Mouse (Mus musculus) urinary bladder, adult 18-20 months (tissue): Measurements from ENCODE around the gene Birc6.
"Not testable (repeated sequence)": the region's sequence is repeated elsewhere in the genome, so short reads cannot be mapped to it uniquely, and the experiment has no call there.

ENCODE experiments used
- DNase-seq, 2 experiments: peaks; one replicate each; pipeline ENCODE4 v3.0.0; 2022; ENCODE audit warnings: low spot score in 2 of 2, mixed read lengths in 2 of 2

The Birc6 gene

DNA sequence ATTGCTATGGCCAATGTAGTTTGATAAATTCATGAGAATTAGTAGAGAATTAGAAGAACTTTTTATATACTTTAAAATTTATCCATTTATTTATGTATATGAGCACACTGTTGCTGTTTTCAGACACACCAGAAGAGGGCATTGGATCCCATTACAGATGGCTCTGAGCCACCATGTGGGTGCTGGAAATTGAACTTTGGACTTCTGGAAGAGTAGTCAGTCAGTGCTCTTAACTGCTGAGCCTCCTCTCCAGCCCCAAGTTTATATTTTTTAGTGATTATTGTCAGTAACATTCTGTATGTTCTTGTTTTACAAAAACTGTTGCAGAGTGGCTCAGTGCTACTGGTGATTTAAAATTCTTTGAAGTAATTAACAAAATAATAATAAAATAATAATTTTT, 36.1 kb downstream of the Birc6 start:
- no peak for DNase-seq

DNA sequence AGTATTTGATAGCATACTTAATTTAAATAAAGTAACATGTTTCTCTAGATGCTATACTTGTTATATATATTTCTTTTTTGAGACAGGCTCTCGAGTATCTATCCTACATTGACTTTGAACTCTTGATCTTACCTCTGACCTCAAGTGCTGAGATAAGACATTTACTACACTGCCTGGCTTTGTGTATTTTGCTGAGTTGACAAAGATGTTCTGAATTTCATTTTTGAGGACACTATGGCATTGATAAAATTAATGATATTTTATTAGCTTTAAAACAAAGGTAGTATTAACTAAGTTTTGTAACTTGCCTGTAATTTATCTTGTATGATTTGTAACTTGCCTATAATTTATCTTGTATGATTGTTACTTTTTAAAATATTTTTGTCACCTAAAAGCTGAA, 41.1 kb downstream of the Birc6 start:
- DNase-seq: no peak

DNA sequence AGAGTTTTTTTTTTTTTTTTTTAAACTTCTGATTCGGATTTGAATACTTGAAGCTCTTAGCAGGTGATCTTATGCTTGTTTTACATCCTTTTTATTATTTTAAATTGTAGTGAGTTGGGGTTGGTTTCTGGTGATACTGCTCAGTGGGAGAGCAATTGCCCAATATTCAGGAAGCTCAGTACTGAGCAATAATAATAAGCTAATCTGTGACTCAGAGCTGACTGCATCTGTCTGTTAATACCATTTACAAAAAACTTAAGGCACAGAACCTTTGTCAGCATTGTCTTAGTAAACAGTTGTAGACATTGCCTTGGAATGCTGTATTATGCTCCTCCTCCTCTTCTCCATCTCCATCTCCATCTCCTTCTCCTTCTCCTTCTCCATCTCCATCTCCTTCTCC, 42.5 kb downstream of the Birc6 start:
- no peak for DNase-seq

DNA sequence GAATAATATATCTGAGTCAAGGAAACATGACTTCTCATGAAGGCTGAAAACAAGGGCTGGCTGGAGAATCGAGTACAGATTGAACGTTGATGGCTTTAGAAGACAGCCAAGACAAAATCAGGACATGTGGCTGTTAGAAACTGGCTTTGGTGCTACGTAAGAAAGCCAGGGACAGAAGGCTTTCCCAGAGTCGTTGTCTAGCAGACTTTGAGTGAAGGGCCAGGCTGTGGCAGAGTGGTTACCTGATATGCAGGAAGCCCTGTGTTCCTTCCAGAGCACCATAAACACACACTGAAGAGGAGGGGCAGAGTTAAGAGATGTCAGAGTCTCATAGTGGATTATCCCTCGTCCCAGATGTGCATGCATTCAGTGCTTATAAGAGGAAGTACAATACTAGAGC, 49.1 kb downstream of the Birc6 start:
- DNase-seq: no peak

DNA sequence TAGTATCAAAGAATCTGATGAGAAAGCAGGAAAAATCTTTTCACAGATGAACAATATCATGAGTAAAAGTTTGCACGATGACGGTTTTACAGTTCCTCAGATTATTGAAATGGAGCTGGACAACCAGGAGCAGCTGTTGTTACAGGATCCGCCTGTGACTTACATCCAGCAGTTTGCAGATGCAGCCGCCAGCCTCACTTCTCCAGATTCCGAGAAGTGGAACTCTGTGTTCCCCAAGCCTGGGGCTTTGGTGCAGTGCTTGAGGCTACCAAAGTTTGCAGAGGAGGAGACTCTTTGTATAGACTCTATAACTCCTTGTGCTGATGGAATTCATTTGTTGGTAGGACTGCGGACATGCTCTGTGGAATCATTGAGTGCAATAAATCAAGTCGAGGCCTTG, 51.5 kb downstream of the Birc6 start:
- no peak for DNase-seq

- DNase-seq: no peak
These were observed 52.6 kb downstream of the Birc6 start for GRCm38 (mm10) chr17:74580738-74581137.

- DNase-seq: no peak
These were observed 58.7 kb downstream of the Birc6 start for GRCm38 (mm10) chr17:74586768-74587167.

DNA sequence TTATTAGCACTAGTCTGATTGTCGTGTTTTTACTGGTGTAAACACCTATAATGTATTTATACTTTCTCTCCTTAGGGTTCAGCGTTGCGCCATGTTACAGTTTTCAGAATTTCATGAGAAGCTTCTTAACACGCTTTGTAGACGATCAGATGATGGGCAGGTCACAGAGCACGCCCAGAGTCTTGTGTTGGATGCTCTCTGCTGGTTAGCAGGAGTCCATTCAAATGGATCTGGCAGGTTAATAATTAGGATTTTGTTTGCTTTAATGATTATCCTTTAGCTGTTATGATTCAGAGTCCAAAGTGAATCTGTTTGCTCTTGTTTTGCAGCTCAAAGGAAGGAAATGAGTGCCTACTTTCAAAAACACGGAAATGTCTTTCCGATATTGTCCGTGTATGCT, 70.8 kb downstream of the Birc6 start:
- no peak for DNase-seq

GRCm38 (mm10) chr17:74599396-74599795, 71.3 kb downstream of the Birc6 start:
- DNase-seq: no peak

- DNase-seq: no peak
These were observed 73.1 kb downstream of the Birc6 start for GRCm38 (mm10) chr17:74601201-74601600.

DNA sequence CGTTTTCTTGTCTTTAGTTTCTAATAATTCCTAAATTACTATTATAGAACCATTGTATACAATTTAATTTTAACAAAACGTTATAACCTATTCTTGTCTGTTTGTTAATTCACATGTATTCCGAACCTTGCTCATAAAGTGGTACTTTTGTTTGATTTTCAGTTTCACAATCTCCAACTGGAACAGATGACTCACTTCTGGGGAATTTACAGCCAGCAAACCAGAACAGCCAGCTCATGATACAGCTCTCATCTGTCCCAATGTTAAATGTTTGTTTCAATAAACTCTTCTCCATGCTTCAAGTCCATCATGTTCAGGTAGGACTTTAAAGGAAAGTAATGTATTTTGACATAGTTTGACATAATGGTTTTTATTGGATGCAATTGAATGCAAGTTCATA, 102.7 kb downstream of the Birc6 start:
- DNase-seq: peak in 1 of 2 experiments; percentile 37

DNA sequence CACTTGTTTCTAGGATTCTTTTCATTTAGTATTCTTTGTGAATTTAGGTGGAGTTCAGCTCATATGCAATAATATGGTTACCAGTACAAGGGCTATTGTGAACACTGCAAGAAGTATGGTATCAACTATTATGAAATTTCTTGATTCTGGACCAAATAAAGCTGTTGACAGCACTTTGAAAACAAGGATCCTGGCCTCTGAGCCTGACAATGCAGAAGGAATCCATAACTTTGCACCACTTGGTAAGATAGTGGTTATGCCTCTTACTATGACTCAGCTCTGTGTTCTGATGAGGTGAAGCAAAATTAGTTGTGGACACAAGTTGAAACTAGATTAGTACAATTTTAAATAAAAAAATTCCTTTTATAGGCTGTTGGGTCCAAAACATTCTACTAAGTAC, 114.3 kb downstream of the Birc6 start:
- DNase-seq: no peak

- DNase-seq: no peak
These were observed 130.3 kb downstream of the Birc6 start for GRCm38 (mm10) chr17:74658362-74658761.

- DNase-seq: no peak
These were observed 139.9 kb downstream of the Birc6 start for GRCm38 (mm10) chr17:74668010-74668409.

DNA sequence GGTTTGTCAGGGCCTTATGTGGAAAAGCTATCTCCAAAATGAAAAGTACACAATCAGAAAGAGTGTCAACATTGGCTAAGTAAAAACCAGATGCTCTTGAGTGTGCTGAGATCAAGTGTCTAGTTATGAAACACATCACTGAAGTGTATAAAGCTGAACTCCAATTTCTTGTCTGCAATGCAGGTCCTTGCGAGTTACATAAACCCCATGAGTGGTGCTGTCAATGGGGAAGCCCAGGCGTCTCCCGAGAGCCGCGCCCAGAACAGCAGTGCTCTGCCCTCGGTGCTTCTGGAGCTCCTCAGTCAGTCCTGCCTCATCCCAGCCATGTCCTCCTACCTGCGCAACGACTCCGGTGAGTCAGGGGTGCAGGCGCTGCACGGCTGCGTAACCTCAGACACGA, 141.9 kb downstream of the Birc6 start:
- no peak for DNase-seq

- DNase-seq: no peak
These were observed 144.4 kb downstream of the Birc6 start for GRCm38 (mm10) chr17:74672446-74672845.

- DNase-seq: no peak
These were observed 145.2 kb downstream of the Birc6 start for GRCm38 (mm10) chr17:74673251-74673650.

DNA sequence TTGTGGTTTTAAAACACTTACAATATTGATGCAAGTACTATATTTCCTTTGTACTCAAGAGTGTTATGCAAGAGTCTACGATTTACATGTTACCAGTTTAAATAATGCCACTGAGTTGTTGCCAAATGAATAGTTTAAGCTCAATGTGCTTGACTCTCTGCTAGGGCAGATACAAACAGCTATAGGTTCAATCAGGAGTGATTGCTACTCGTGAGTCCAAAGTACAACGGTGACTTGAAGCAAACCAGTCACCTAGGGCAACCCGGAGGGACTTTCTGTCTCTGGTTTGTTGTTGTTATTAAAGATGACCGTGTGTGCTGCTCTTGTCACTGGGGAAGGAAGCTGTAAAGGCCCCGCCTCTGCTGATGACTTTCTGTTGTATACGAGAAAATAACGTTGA, 150.0 kb downstream of the Birc6 start:
- no peak for DNase-seq

DNA sequence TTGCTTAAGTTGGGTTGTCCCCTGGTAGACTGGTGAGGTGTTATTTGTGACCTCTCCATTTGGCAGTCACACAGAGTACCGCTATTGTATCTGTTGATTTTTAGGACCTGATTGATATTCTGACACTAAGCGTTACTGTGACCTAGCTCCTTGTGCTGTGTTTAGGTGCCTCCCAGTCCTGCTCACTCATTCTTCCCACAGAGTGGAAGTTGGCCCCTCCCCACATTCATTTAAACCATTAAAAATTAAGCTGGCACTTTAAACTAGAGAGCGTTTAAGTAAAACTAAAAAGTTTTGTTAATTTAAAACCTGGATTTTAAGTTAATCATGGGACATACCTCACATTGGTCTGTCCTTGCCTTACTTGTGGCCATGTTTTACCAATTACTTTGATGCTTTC, 156.8 kb downstream of the Birc6 start:
- DNase-seq: no peak

GRCm38 (mm10) chr17:74688555-74688954, 160.5 kb downstream of the Birc6 start:
- DNase-seq: no peak

GRCm38 (mm10) chr17:74689406-74689805, 161.3 kb downstream of the Birc6 start:
- no peak for DNase-seq

DNA sequence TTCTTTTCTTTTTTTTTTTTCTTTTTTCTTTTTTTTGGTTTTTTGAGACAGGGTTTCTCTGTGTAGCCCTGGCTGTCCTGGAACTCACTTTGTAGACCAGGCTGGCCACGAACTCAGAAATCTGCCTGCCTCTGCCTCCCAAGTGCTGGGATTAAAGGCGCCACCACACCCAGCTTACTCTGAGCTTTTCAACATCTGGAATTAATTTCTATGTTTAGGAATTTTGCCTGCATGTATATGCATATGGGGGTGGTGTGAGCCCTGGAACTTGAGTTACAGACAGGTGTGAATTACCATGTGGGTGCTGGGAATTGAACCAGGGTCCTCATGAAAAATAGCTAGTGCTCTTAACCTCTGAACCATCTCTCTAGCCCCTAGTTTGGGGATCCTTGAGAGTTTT, 173.6 kb downstream of the Birc6 start:
- DNase-seq: not testable (repeated sequence)

DNA sequence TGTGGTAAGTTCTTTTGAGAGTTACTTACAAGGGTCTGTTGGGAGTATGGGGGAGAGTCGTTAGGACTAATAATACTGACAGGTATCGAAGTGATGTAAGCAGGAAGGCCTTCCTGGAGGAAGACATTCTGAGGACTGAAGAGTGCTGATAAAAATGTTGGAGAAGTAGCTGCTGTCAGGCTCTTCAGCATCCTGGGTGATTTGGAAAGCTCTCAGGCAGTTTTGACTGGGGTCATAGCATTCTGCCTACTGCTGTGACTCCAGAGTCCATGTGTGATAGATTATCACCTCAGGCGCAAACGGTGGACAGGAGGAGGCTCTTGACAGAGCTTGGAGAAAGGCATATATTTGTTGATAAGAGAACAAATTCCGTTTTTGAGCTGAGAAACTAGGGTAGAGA, 177.4 kb downstream of the Birc6 start:
- no peak for DNase-seq

DNA sequence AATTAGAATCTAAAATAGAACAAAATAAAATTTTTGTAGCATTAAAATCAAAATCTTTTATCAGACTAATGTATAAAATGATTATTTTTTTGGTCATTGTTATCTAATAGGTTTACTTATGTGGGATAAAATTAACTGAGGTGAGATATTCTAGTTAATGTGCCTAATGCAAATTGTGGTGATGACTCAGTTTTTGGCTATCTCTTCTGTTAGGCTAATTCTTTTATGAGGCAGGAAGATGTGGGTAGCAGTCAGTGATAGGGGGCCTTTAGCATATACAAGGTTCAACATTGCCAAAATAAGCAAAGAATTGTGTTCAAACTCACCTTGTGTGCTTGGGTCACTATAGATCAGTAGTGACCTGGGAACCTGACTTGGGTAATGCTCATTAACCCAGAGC, 178.5 kb downstream of the Birc6 start:
- no peak for DNase-seq

GRCm38 (mm10) chr17:74707637-74708152, 179.6 kb downstream of the Birc6 start:
- no peak for DNase-seq
